Mouse (Mus musculus): ENCODE data around the gene Tcfl5. TPM values are rescaled to one million over a fixed set of nuclear protein-coding genes. Genes with fewer than 3 reads are reported as not detected.

Tcfl5 gene
- total and polyA plus RNA-seq, 3 experiments, result not detected

DNA sequence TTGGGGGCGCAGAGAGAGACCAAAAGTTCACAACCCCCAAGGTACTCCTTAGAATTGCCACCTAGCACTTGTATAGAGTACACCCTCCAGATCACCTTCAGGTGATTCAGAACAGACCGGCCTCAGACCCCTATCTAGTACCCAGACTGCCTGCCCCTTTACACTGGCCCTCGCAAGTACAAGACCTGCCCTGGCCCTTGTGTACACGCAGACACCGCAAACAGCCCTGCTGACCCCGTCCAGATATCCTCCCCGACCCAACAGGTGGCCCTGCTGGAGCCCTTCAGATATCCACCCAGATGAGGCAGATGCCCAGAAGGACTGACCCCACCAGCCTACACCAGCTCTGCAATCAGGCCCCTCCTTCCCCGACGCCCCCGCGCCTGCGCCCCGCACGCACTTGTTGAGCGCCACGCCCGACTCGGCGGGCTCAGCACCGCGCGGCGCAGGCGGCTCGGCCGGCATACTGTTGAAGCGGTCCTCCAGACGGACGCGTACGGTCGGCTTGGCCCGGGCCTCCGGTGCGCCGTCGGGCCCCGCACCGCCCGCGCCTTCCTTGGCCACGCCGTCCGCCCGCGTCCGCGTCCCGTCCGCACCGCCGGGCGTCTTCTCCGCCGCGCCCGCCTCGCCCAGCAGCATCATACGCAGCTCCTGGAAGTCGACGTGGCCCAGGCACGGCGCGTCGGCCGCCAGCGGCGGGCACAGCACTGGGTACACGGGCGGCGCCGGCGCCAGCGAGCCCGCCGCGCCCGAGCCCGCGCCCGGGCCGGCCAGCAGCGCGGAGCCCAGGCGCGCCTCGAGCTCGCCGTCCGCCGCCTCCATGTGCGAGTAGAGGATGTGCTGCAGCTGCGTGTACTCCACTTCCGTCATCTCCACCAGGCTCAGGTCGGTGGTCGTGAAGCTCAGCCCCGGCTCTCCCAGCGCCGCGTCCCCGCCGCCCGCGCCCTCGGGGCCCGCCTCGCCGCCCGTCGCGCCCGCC, 643 bp downstream of the Tcfl5 start:
- Histone ChIP-seq H3K4me3 (ENCODE audit: control insufficient read depth in 1 of 2, insufficient read depth in 1 of 2, low read depth in 2 of 2, low read length in 2 of 2) (no peak overlapping the region), H3K9me3 (replicated peaks; ENCODE audit: insufficient read depth, low read length) (no peaks in the 10 kb centered on the region), H3K27me3 (ENCODE audit: control insufficient read depth in 1 of 2, insufficient read depth in 2 of 2, low read length in 2 of 2) (peaks cover 0 to 2% of the 10 kb centered on the region in 2 experiments; a peak in 2 of 4 replicates), H3K36me3 (ENCODE audit: control insufficient read depth in 1 of 2, insufficient read depth in 2 of 2, low read length in 2 of 2) (no peaks in the 10 kb centered on the region), H3K27ac (ENCODE audit: control insufficient read depth, low read depth, low read length) (no peak overlapping the region), H3K4me1 (ENCODE audit: control insufficient read depth in 1 of 2, insufficient read depth in 2 of 2, low read length in 2 of 2) (no peaks in the 10 kb centered on the region), H3K9ac (ENCODE audit: control insufficient read depth, low read depth, low read length, poor library complexity, severe bottlenecking) (no peak overlapping the region), H3K79me2 (ENCODE audit: control insufficient read depth, insufficient read depth, low read length, poor library complexity) (no peaks in the 10 kb centered on the region)
- no peak for TF ChIP-seq SIN3A (IDR thresholded peaks at IDR 0.05; ENCODE audit: low read length)
- TF ChIP-seq MAZ (IDR thresholded peaks at IDR 0.05; ENCODE audit: low read depth, low read length), result no peak
- TF ChIP-seq CHD2 (IDR thresholded peaks at IDR 0.05; ENCODE audit: low read length), result no peak
- DNase-seq (ENCODE audit: low read depth, low spot score), result no peak

DNA sequence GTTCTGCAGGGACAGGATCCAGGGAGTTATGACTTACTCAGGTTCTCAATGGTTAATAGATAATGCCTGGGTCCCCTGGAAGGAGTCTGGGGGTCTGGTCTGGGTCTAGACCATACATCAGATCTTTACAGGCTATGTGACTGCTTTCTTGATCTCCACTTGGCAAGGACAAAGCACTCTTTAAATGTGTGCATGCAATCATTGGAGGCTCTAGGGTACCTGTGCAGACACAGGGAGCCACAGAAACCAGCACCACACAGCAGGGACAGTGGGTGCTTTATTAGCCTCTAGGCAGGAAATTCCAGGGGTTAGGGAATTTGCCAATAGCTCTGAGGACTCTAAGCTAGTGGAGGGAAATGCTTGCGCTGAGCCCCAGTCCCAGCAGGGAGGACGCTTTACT, 30.6 kb downstream of the Tcfl5 start:
- Histone ChIP-seq H3K27ac (ENCODE audit: control insufficient read depth, low read depth, low read length) (no peak overlapping the region), H3K79me2 (ENCODE audit: control insufficient read depth, insufficient read depth, low read length, poor library complexity) (no peaks in the 10 kb centered on the region), H3K9me3 (replicated peaks; ENCODE audit: insufficient read depth, low read length) (no peaks in the 10 kb centered on the region), H3K4me1 (ENCODE audit: control insufficient read depth in 1 of 2, insufficient read depth in 2 of 2, low read length in 2 of 2) (no peaks in the 10 kb centered on the region), H3K4me3 (ENCODE audit: control insufficient read depth in 1 of 2, insufficient read depth in 1 of 2, low read depth in 2 of 2, low read length in 2 of 2) (no peak overlapping the region), H3K27me3 (ENCODE audit: control insufficient read depth in 1 of 2, insufficient read depth in 2 of 2, low read length in 2 of 2) (0 out of 4 replicates have a peak, but pooled peaks cover 0 to 3% of the 10 kb centered on the region in 2 experiments), H3K9ac (ENCODE audit: control insufficient read depth, low read depth, low read length, poor library complexity, severe bottlenecking) (no peak overlapping the region), H3K36me3 (ENCODE audit: control insufficient read depth in 1 of 2, insufficient read depth in 2 of 2, low read length in 2 of 2) (no peaks in the 10 kb centered on the region)
- DNase-seq (ENCODE audit: low read depth, low spot score), result no peak
- TF ChIP-seq JUND (IDR thresholded peaks at IDR 0.05; ENCODE audit: low read depth, low read length) (no peak), POLR2AphosphoS5 (IDR thresholded peaks at IDR 0.05; ENCODE audit: borderline replicate concordance, low read depth, low read length) (no peak), ETS1 (IDR thresholded peaks at IDR 0.05; ENCODE audit: low read depth, low read length) (no peak), ZC3H11A (IDR thresholded peaks at IDR 0.05; ENCODE audit: low read depth, low read length) (no peak), EP300 (IDR thresholded peaks at IDR 0.05; ENCODE audit: low read depth in 1 of 2, low read length in 2 of 2) (no peak), ZNF384 (IDR thresholded peaks at IDR 0.05; ENCODE audit: low read depth, low read length) (no peak)

DNA sequence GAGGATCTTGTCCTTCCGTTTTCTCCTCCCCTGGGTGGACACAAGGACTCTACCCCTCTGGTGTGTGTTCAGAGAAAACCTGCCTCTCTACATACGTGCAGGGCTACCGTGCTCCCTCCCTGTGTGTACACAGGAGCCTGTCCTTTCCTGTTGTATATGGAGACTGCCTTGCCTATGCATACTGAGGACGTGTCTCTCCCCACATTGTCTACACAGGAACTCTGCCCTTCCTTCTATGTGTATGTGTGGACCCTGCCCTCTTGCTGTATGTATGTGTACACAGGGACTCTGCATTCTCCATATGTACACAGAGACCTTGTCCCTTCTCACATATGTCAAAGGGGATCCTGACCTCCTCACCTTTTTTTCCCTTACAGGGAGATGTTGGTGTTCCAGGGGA, 32.2 kb downstream of the Tcfl5 start:
- TF ChIP-seq SMC3 (IDR thresholded peaks at IDR 0.05; ENCODE audit: low read depth, low read length), result no peak
- TF ChIP-seq KAT2A (conservative IDR thresholded peaks at IDR 0.05; ENCODE audit: low read depth, low read length), result no peak
- no peak for TF ChIP-seq E2F4 (IDR thresholded peaks at IDR 0.05; ENCODE audit: borderline replicate concordance, low read depth, low read length)
- no peak for TF ChIP-seq MAZ (IDR thresholded peaks at IDR 0.05; ENCODE audit: low read depth, low read length)
- no peak for TF ChIP-seq USF1 (IDR thresholded peaks at IDR 0.05; ENCODE audit: low read depth, low read length)
- TF ChIP-seq POLR2AphosphoS5 (IDR thresholded peaks at IDR 0.05; ENCODE audit: borderline replicate concordance, low read depth, low read length), result no peak
- TF ChIP-seq EP300 (IDR thresholded peaks at IDR 0.05; ENCODE audit: low read depth in 1 of 2, low read length in 2 of 2), result no peak
- TF ChIP-seq GATA1 (IDR thresholded peaks at IDR 0.05; ENCODE audit: low read depth, low read length), result no peak
- TF ChIP-seq NRF1 (IDR thresholded peaks at IDR 0.05; ENCODE audit: insufficient read depth, low read depth, low read length, poor library complexity, severe bottlenecking), result no peak
- no peak for TF ChIP-seq POLR2AphosphoS2 (IDR thresholded peaks at IDR 0.05; ENCODE audit: low read length)
- no peaks in the 10 kb centered on the region for H3K9me3 ChIP-seq (replicated peaks; ENCODE audit: insufficient read depth, low read length)
- H3K4me3 ChIP-seq (ENCODE audit: control insufficient read depth in 1 of 2, insufficient read depth in 1 of 2, low read depth in 2 of 2, low read length in 2 of 2), result no peak overlapping the region
- H3K27ac ChIP-seq (ENCODE audit: control insufficient read depth, low read depth, low read length), result no peak overlapping the region
- H3K36me3 ChIP-seq (ENCODE audit: control insufficient read depth in 1 of 2, insufficient read depth in 2 of 2, low read length in 2 of 2), result no peaks in the 10 kb centered on the region
- H3K79me2 ChIP-seq (ENCODE audit: control insufficient read depth, insufficient read depth, low read length, poor library complexity), result no peaks in the 10 kb centered on the region
- H3K4me1 ChIP-seq (ENCODE audit: control insufficient read depth in 1 of 2, insufficient read depth in 2 of 2, low read length in 2 of 2), result no peaks in the 10 kb centered on the region
- no peak for DNase-seq (ENCODE audit: low read depth, low spot score)
- H3K9ac ChIP-seq (ENCODE audit: control insufficient read depth, low read depth, low read length, poor library complexity, severe bottlenecking), result no peak overlapping the region
- H3K27me3 ChIP-seq (ENCODE audit: control insufficient read depth in 1 of 2, insufficient read depth in 2 of 2, low read length in 2 of 2), result 0 out of 4 replicates have a peak, but pooled peaks cover 0 to 3% of the 10 kb centered on the region in 2 experiments
